Mouse (Mus musculus): ENCODE data around the gene E430018J23Rik. TPM values are rescaled to one million over a fixed set of nuclear protein-coding genes. Genes with fewer than 3 reads are reported as not detected.
A peak's percentile ranks its signal among the peaks of the same experiment; 100 is the strongest.
"Not testable (repeated sequence)": the region's sequence is repeated elsewhere in the genome, so short reads cannot be mapped to it uniquely, and the experiment has no call there.

E430018J23Rik gene
- total and polyA plus RNA-seq, 2 experiments from 2014 or later = 1.4 to 9.1 TPM

DNA sequence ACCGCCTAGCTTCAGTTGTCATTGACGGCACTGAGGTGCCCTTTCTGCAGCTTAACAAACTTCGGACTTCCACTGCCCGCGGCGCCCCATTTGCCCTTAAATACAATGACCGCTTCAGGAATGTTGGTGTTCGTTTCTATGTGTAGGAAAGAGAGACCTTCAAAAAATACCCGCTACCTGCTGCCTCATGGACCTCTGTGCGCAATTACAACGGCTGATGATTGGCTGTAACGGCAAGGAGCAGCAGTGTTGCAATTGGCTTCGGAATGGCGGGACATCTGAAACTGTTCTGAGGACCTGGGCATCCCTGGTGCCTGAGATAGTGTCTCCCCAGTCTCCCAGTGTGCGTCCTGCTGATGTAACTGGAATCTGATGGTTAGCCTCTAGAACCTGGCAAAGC lies 28.8 kb upstream of the E430018J23Rik start:
- Histone ChIP-seq H3K27me3 (ENCODE audit: insufficient read depth, low read length) (no peaks in the 10 kb centered on the region), H3K9me3 (ENCODE audit: low read length) (no peaks in the 10 kb centered on the region), H3K4me1 (ENCODE audit: insufficient read depth, low read length) (peaks cover 5% of the 10 kb centered on the region), H3K36me3 (ENCODE audit: insufficient read depth, low read length) (0 out of 2 replicates have a peak, but pooled peaks cover 6% of the 10 kb centered on the region), H3K9ac (replicated peaks; ENCODE audit: low read length, poor library complexity, severe bottlenecking) (peak overlapping the region; percentile 87), H3K27ac (ENCODE audit: low read depth, low read length) (peak overlapping the region; percentile 85), H3K4me2 (ENCODE audit: low read depth, low read length, poor library complexity, severe bottlenecking) (peak overlapping the region; percentile 96), H3K4me3 (ENCODE audit: low read depth, low read length) (peak overlapping the region; percentile 66)
- DNase-seq (ENCODE audit: low spot score) = peak; percentile 72
- peak; percentile 81 for ATAC-seq (ENCODE audit: low FRiP score)
- no peak for TF ChIP-seq CTCF (IDR thresholded peaks at IDR 0.05)
- 1% methylated on average over 15 of the region's 15 CpGs for WGBS

DNA sequence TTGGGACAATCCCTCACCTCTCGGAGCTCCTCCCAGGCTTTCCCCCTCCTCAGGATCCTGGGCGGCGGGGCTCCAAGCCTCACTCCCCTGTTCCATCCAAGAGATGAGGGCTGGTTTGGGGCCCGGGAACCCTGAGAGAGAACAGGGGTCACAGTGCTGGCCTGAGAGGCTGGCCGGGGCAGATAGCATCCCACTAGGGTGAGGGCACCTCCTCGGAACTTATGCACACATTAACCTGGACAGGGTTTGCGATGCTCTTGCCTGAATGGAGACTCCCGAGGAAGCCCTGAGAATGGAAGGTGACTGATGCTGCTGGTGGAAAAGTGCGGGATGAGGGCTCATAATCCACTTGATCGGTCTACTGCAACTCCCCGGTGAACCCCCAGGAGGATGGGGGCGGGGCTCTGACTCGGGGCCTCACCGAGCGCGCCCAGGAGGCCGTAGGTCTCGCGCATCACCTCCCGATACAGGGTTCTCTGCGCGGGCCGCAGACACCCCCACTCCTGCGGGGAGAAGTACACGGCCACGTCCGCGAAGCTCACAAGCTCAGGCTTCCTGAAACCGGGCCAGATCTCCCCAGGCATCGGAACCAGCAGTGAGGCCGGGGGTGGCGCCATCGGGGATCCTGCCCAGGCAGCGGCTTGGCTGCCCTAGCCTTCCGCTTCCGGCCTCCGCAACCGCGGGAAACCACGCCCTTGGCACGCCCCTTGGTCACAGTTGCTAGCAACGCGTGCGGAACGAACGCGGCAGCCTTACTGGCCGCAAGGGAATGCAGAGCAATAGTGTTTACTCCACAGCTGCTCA lies 28.2 kb upstream of the E430018J23Rik start, which contains the start of gene Zfp688:
Gene Zfp688, minus strand, starts transcription at position 681 of the 804 bp plus-strand sequence.
- Histone ChIP-seq H3K36me3 (ENCODE audit: insufficient read depth, low read length) (0 out of 2 replicates have a peak, but pooled peaks cover 6% of the 10 kb centered on the region), H3K9ac (replicated peaks; ENCODE audit: low read length, poor library complexity, severe bottlenecking) (peak within 1 kb of the TSS; percentile 87), H3K4me2 (ENCODE audit: low read depth, low read length, poor library complexity, severe bottlenecking) (peak within 1 kb of the TSS; percentile 96), H3K4me3 (ENCODE audit: low read depth, low read length) (peak within 1 kb of the TSS; percentile 66), H3K27me3 (ENCODE audit: insufficient read depth, low read length) (no peaks in the 10 kb centered on the region), H3K9me3 (ENCODE audit: low read length) (no peaks in the 10 kb centered on the region), H3K4me1 (ENCODE audit: insufficient read depth, low read length) (peaks cover 5% of the 10 kb centered on the region), H3K27ac (ENCODE audit: low read depth, low read length) (peak within 1 kb of the TSS; percentile 85)
- under 1% methylated on average over 48 of the region's 48 CpGs for WGBS
- peak; percentile 9; the same call in 1 of the 2 replicates for TF ChIP-seq CTCF (IDR thresholded peaks at IDR 0.05)
- DNase-seq (ENCODE audit: low spot score) = peak; percentile 92
- peak; percentile 91 for ATAC-seq (ENCODE audit: low FRiP score)

- Histone ChIP-seq H3K9me3 (ENCODE audit: low read length) (no peaks in the 10 kb centered on the region), H3K4me2 (ENCODE audit: low read depth, low read length, poor library complexity, severe bottlenecking) (no peak overlapping the region), H3K4me1 (ENCODE audit: insufficient read depth, low read length) (no peaks in the 10 kb centered on the region), H3K9ac (replicated peaks; ENCODE audit: low read length, poor library complexity, severe bottlenecking) (no peak overlapping the region), H3K27me3 (ENCODE audit: insufficient read depth, low read length) (no peaks in the 10 kb centered on the region), H3K36me3 (ENCODE audit: insufficient read depth, low read length) (no peaks in the 10 kb centered on the region), H3K4me3 (ENCODE audit: low read depth, low read length) (no peak overlapping the region), H3K27ac (ENCODE audit: low read depth, low read length) (no peak overlapping the region)
- TF ChIP-seq CTCF (IDR thresholded peaks at IDR 0.05) = no peak
- ATAC-seq (ENCODE audit: low FRiP score) (no peak), DNase-seq (ENCODE audit: low spot score) (no peak)
- WGBS = 67% methylated on average over 2 of the region's 2 CpGs
Measured at GRCm38 (mm10) chr7:127411418-127411817, 18.0 kb upstream of the E430018J23Rik start.

DNA sequence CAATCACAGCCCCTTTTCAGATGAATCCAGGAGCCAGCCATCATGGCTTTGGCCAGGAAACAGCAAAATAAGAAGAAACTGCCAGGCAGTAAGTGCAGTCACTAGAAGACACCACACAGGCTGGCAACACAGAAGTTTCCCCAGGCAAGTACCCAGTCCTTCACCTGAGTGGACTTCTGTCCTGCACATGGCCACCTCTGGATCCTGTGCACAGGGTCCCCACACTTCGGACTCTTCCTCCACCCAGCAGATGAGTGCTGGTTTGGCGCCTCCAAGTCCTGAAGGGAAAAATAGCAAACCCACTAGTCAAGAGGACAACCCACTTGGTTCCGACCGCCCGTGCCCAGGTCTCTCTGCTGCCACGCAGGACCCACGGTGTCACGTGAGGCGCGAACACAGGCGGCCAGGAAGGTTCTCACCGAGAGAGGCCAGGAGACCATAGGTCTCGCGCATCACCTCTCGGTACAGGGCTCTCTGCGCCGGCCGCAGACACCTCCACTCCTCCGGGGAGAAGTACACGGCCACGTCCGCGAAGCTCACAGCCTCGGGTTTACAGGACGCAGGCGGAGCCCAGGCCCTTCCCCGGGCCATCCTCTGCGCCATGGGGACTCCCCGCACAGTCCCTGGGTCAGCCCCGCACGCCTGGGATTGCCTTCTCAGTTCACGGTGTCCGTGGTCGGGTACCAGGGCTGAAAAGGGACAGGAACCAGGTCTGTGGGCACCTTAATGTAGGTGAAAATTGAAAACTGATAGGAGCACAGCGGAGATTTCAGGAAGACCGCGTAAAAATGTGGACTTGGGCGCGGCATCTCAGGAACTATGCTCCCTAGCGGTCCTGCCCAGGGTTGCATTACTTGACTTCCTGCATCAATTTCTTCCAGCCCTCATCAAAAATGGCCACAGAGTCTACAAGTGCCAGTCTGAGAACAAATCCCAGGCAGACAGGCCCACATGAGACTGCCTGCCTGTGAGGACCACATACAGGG lies 12.9 kb upstream of the E430018J23Rik start, which contains the start of gene Zfp764:
Gene Zfp764, minus strand, starts transcription at position 821 of the 986 bp plus-strand sequence.
- H3K27ac ChIP-seq (ENCODE audit: low read depth, low read length) = peak within 1 kb of the TSS; percentile 48
- peak; percentile 92 for DNase-seq (ENCODE audit: low spot score)
- H3K4me2 ChIP-seq (ENCODE audit: low read depth, low read length, poor library complexity, severe bottlenecking) = peak within 1 kb of the TSS; percentile 78
- 5% methylated on average over 40 of the region's 40 CpGs for WGBS
- H3K4me1 ChIP-seq (ENCODE audit: insufficient read depth, low read length); H3K36me3 ChIP-seq (ENCODE audit: insufficient read depth, low read length); H3K9me3 ChIP-seq (ENCODE audit: low read length); H3K27me3 ChIP-seq (ENCODE audit: insufficient read depth, low read length): not testable (repeated sequence)
- peak; percentile 87 for ATAC-seq (ENCODE audit: low FRiP score)
- peak within 1 kb of the TSS; percentile 50 for H3K4me3 ChIP-seq (ENCODE audit: low read depth, low read length)
- peak within 1 kb of the TSS; percentile 68 for H3K9ac ChIP-seq (replicated peaks; ENCODE audit: low read length, poor library complexity, severe bottlenecking)
- peak; percentile 85 for TF ChIP-seq CTCF (IDR thresholded peaks at IDR 0.05)

DNA sequence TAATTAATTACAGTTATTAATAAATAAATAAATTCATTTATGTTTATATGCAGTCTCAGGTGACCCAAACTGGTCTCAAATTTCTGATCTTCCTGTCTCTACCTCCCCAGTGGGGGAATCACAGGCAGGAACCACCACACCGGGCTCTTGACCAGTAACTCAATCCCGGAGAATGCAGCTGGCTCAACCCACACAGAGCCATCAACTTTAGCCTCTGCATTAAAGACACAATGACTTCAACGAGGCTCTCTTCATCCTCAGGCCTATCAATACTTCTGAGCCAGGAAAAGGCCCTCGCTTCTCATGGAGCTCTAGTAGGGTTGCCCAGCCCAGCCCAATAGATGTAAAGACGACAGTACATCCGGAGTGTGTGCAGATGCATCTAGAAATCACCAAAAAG lies 10.7 kb upstream of the E430018J23Rik start:
- not testable (repeated sequence) for DNase-seq (ENCODE audit: low spot score); H3K4me1 ChIP-seq (ENCODE audit: insufficient read depth, low read length); H3K9me3 ChIP-seq (ENCODE audit: low read length); H3K4me2 ChIP-seq (ENCODE audit: low read depth, low read length, poor library complexity, severe bottlenecking); H3K9ac ChIP-seq (replicated peaks; ENCODE audit: low read length, poor library complexity, severe bottlenecking); H3K4me3 ChIP-seq (ENCODE audit: low read depth, low read length); H3K36me3 ChIP-seq (ENCODE audit: insufficient read depth, low read length); H3K27me3 ChIP-seq (ENCODE audit: insufficient read depth, low read length); ATAC-seq (ENCODE audit: low FRiP score); H3K27ac ChIP-seq (ENCODE audit: low read depth, low read length)
- 99% methylated on average over 6 of the region's 6 CpGs for WGBS
